Mouse (Mus musculus) lung, postnatal 14 days (tissue): ENCODE data around the gene Cst11.
"Not testable (repeated sequence)": the region's sequence is repeated elsewhere in the genome, so short reads cannot be mapped to it uniquely, and the experiment has no call there.

Experiments used
- DNase-seq: peaks from one replicate; pipeline ENCODE4 v3.0.0; 2021

The Cst11 gene

GRCm38 (mm10) chr2:148771397-148771796 is at the start of gene Cst11:
Gene Cst11 (minus strand): TSS chr2:148771497.
- not testable (repeated sequence) for DNase-seq

- no peak for DNase-seq
These were observed 48.6 kb upstream of the Cst11 start, which contains the start of gene Cst13 for GRCm38 (mm10) chr2:148819909-148820308. Gene Cst13 (plus strand): TSS chr2:148820081.

- no peak for DNase-seq
These were observed 35.4 kb upstream of the Cst11 start for GRCm38 (mm10) chr2:148806696-148807095.

- peak; percentile 4 for DNase-seq
These were observed 30.2 kb upstream of the Cst11 start for GRCm38 (mm10) chr2:148801491-148801921.

GRCm38 (mm10) chr2:148798485-148798884 is 27.2 kb upstream of the Cst11 start, which contains the start of gene Cst8:
Gene Cst8 (plus strand): TSS chr2:148798785.
- DNase-seq: peak; percentile 1

- no peak for DNase-seq
These were observed 17.8 kb upstream of the Cst11 start, which contains the start of gene Cst12 for GRCm38 (mm10) chr2:148789142-148789541. Gene Cst12 (plus strand): TSS chr2:148789361.

- no peak for DNase-seq
These were observed 10.4 kb upstream of the Cst11 start, which contains the start of gene 8030411F24Rik for GRCm38 (mm10) chr2:148781709-148782108. Gene 8030411F24Rik (plus strand): TSS chr2:148782009.

- DNase-seq: peak; percentile 30
These were observed 7.5 kb downstream of the Cst11 start for GRCm38 (mm10) chr2:148763648-148764388.

GRCm38 (mm10) chr2:148754310-148754846 is 16.9 kb downstream of the Cst11 start:
- DNase-seq: no peak

GRCm38 (mm10) chr2:148751893-148752813 is 19.1 kb downstream of the Cst11 start:
- DNase-seq: peak; percentile 83

GRCm38 (mm10) chr2:148750058-148750457 is 21.2 kb downstream of the Cst11 start, which contains the start of gene Cstl1:
Gene Cstl1 (plus strand): TSS chr2:148750358.
- DNase-seq: no peak

- no peak for DNase-seq
These were observed 27.4 kb downstream of the Cst11 start for GRCm38 (mm10) chr2:148743846-148744407.

GRCm38 (mm10) chr2:148743001-148743400 is 28.3 kb downstream of the Cst11 start:
- DNase-seq: no peak

- DNase-seq: peak; percentile 91
These were observed 38.8 kb downstream of the Cst11 start, which contains the start of gene Napb for GRCm38 (mm10) chr2:148732327-148733000. Gene Napb (minus strand): TSS chr2:148732467.

GRCm38 (mm10) chr2:148731614-148732326 is 39.5 kb downstream of the Cst11 start:
- peak; percentile 7 for DNase-seq

- DNase-seq: no peak
These were observed 51.9 kb downstream of the Cst11 start for GRCm38 (mm10) chr2:148719271-148719995.
